Mouse (Mus musculus): ENCODE data around the gene Gabra5. TPM values are rescaled to one million over a fixed set of nuclear protein-coding genes. Genes with fewer than 3 reads are reported as not detected.

Gene Gabra5
- not detected for polyA plus RNA-seq (2015; fragmentation: Illumina TruSeq; extraction: RNeasy Lipid Tissue Mini Kit (QIAGEN cat#74804); ENCODE audit: insufficient read depth, low read depth, low replicate concordance)

GRCm38 (mm10) chr7:57509681-57510141 lies at the start of gene Gabra5:
TSS of gene Gabra5 (minus strand) at chr7:57510059.

GRCm38 (mm10) chr7:57419392-57419791 lies 90.5 kb downstream of the Gabra5 start, which contains the start of gene Gabrb3:
TSS of gene Gabrb3 (plus strand) at chr7:57419692.

GRCm38 (mm10) chr7:57386517-57387340 lies 123.1 kb downstream of the Gabra5 start, which contains the start of gene Gabrg3:
TSS of gene Gabrg3 (minus strand) at chr7:57387188.

Other genes with a start within 250 kb of the Gabra5 start
- gene Gabrg3, start 122.9 kb downstream of the Gabra5 start, polyA plus RNA-seq (2015; fragmentation: Illumina TruSeq; extraction: RNeasy Lipid Tissue Mini Kit (QIAGEN cat#74804); ENCODE audit: insufficient read depth, low read depth, low replicate concordance): 0.07 TPM
- gene Gabrb3, start 90.4 kb downstream of the Gabra5 start, polyA plus RNA-seq (2015; fragmentation: Illumina TruSeq; extraction: RNeasy Lipid Tissue Mini Kit (QIAGEN cat#74804); ENCODE audit: insufficient read depth, low read depth, low replicate concordance): 1.1 TPM